Mouse (Mus musculus) mouse trophoblast stem cell (cell line): Measurements from ENCODE around the gene Cttnbp2.
"Not testable (repeated sequence)": the region's sequence is repeated elsewhere in the genome, so short reads cannot be mapped to it uniquely, and the experiment has no call there.

ENCODE experiments used
- in situ Hi-C, 2 experiments: fragments of 300-500 bp; cut with MseI, MboI; formaldehyde crosslinking; loops; 2 replicates in 1 of 2; 3 replicates in 1 of 2; pipeline ENCODE4 v1.15.1; 2025

Cttnbp2 gene

DNA sequence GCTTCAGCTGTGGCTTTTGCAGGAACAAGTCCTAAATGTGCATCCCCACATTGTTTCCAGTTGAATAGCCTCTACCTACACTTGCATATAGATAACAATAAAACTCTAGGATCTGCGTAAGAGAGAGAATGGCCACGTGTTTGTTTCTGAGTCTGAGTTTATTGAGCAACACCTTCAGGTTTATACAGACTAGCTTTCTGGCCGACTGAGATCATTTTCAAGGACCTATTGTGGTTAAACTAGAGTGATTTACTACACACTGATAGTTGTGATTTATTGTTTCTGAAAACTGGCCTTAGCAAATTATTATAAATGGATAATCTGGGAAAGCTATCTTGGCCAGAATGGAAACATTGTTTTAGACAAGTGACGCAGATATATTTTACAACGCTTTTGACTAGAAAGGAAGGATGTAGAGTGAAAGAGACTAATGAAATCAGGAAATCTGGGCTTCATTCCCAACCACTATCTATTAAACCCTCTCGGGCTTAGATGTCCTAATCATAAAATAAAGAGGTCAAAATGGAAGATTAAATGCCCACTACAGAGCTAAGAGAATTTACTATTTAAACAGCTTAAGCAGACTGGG lies 96.7 kb downstream of the Cttnbp2 start:
- in situ Hi-C loops = no loop called here

DNA sequence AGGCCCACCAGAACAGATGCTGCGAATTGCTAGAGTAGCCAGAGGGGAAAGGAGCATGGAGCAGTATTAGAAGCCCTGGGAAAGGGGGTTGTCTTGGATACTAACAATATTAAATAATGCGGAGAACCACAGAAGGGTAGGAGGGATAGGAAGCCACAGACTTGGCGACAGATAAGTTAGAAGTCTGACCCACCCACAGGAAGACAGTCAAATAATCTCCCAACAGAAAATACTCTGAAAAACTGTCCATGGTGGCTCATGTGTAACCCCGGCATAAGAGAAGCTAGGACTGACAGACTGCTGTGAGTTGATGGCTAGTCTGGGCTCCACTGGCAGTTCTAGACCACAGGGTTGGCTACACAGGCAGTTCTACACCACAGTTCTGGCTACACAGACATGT lies 98.7 kb downstream of the Cttnbp2 start:
- in situ Hi-C loops = no loop called here

DNA sequence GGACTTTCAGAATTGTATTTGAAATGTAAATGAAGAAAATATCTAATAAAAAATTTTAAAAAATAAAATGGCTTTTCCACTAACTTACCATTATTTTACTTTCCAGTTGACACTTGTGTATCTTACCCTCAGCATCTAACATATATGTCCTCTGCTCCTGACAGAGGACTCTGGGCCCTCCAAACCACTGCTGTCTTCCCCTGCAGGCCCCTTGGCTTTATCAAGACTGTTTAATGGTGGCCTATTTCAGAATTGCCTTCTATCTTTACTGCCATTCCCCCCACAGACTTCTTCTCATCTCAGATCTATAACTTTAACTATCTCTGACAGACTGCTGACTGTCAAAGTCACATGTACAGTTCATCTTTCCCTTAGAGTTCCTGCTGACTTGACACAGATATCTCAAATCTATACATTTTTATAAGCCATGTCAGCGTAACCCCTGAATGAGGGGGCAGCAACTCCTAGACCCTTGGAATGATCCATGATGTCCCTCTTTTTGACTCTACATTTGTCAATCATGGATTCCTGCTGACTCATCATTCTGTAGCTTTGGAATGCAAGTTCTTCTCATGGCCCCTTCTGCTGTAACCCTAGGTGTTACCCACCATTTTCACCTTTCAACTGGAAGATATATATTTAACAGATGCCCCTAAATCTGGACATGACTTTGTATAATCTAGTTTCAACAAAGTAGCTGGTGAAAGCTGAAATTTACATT lies 103.0 kb downstream of the Cttnbp2 start:
- in situ Hi-C loops = no loop called here

DNA sequence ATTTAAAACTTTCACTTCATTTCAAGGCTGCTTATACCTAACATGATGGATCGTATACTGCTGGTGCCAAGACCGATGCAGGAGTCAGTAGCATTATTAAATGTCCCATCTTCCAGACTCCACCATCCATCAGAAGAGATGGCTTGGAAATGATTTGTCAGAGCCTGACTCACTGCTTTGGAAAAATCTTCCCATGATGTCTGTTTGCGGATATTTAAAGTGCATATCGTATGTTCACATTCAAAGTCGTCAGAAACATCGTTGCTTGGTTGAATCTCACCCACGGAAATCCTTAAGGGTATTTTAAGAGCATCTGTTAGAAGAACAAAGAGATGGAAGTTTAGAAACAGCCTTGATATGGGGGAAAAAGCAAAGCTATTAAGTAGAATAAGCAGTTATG lies 106.2 kb downstream of the Cttnbp2 start:
- in situ Hi-C loops = loop anchor here (10.0 kb wide), 2 partner anchors 406 to 416 kb away; no protein-coding TSS in a partner anchor

DNA sequence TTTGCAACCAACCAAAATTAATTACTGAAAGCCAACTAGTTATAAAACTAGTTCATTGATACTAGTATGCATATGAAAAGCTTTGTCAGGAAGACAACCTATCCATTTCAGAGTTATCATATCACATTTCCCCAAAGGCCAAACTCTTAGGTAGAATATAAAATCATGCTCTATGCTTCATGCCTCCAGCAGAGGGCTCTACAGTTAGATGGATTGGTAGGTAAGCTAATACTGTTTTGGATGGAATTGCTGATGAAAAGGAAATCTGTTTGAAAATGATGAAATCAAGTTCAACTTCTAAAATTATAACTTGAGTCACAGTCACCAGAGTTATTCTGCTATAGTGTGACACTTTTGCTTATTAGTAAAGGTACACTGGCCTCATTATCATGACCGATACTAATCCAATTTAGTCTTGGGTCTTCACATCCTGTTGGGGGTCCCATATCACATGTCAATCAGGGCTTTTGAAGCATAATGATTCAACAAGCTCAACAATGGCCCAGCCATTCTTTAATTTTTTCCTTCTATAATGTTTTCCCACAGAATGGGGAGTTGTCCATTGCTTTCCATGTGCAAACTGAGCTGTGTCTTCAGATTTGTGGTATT lies 113.5 kb downstream of the Cttnbp2 start:
- in situ Hi-C loops = loop anchor here (10.0 kb wide), 2 partner anchors 414 to 424 kb away; no protein-coding TSS in a partner anchor

- in situ Hi-C loops = no loop called here
Measured at GRCm38 (mm10) chr6:18381380-18381779, 133.3 kb downstream of the Cttnbp2 start.

- in situ Hi-C loops = no loop called here
Measured at GRCm38 (mm10) chr6:18380300-18381202, 134.1 kb downstream of the Cttnbp2 start.

GRCm38 (mm10) chr6:18377755-18378154 lies 136.9 kb downstream of the Cttnbp2 start:
- in situ Hi-C loops = not testable (repeated sequence)

DNA sequence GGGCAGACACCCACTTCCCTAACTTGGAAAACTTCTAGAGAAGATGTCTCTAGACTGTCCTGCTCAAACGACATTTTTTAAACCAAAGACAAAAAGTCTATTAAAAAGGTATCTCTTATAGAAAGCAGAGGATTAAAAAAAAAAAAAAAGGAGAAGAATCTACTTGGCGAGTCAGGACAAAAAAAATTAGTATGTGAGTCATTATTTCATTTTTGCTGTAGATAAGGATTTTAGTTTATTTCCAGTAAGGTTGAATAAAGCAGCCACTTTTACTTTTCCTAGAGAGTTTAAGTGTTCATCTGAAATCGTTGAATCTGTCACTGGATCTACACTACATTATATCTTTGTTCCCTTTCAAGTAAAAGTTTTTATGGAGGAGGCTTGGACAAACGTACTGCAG lies 139.9 kb downstream of the Cttnbp2 start:
- in situ Hi-C loops = loop anchor here in 1 of 2 experiments (25.0 kb wide), 1 partner anchor 287 kb away; no protein-coding TSS in a partner anchor

- in situ Hi-C loops = loop anchor here in 1 of 2 experiments (25.0 kb wide), 1 partner anchor 286 kb away; no protein-coding TSS in a partner anchor
Measured at GRCm38 (mm10) chr6:18373652-18374051, 141.0 kb downstream of the Cttnbp2 start.

DNA sequence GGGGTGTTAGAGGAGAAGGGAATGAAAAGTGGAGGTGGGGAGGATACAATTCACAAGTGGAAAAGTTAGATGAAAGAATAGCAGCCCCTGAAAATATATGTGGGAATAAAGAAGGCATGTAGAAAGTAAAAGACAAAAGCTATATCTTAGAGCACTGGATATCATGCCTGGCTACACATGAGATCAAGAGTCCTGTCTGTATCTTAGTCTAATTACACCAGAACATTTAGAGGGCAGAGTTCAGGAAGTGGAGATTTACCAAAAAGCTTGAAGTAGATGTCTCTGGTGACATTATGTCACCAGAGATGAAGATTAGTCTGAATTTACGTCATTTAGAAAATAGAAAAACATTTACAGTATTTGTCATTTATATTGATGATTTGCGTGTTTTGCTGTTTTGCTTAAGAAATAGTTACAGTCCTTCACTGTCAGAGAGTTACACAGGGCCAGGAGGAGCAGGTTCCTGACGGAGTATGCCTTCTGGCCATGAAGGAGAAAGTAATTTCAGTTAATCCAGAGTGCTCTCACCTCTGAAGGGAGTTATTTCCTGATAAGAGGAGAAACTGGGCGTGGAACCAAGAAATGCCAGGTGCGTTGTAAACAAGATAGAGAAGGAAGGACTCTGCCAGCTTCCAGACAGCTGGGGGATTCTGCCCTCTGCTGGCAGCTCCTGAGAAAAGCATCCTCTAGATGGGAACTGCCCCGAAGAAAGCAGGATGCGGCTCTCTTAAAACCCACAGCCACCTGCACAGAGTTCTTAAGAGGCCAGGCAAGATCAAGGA lies 142.0 kb downstream of the Cttnbp2 start:
- in situ Hi-C loops = loop anchor here in 1 of 2 experiments (25.0 kb wide), 1 partner anchor 285 kb away; no protein-coding TSS in a partner anchor

DNA sequence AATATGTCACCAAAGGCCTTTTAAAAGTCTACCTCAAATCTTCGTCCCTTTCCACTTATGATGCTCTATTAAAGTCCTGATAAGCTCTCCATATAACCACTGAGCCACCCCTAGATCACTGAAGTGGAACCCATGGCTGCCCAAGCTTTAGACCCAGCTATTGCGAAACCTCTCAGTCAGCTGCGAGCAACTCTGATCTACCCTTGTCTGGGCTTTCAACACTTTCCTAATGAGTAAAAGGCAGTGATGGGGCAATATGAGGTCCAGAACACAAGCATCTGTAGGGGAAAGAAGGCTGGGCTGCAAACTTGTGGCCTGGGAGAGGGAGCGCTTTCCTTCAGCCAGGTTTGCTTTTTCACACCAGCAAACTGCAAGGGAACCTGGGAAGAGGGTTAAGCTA lies 144.9 kb downstream of the Cttnbp2 start:
- in situ Hi-C loops = loop anchor here in 1 of 2 experiments (25.0 kb wide), 1 partner anchor 282 kb away; no protein-coding TSS in a partner anchor

DNA sequence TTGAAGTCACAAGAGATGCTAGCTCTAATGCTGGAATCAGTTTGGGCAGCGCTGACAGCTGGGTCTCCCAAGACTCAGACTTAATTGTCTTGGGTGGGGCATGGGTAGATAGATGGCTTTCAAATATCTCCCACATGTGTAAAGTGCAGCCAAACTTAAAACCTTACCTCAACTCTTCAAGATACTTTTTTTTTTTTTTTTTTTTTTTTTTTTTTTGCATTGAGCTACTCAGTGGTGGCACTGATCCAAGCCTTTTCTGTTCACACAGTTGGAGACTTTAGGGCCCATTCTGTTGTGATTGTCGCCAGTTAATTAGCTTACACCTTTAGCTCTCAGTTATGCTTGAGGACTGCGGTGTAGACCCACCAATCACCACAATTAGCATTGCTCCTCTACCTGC lies 145.6 kb downstream of the Cttnbp2 start:
- in situ Hi-C loops = loop anchor here in 1 of 2 experiments (25.0 kb wide), 1 partner anchor 282 kb away; no protein-coding TSS in a partner anchor

- in situ Hi-C loops = loop anchor here in 1 of 2 experiments (25.0 kb wide), 1 partner anchor 275 kb away; no protein-coding TSS in a partner anchor
Measured at GRCm38 (mm10) chr6:18362232-18362631, 152.4 kb downstream of the Cttnbp2 start.

DNA sequence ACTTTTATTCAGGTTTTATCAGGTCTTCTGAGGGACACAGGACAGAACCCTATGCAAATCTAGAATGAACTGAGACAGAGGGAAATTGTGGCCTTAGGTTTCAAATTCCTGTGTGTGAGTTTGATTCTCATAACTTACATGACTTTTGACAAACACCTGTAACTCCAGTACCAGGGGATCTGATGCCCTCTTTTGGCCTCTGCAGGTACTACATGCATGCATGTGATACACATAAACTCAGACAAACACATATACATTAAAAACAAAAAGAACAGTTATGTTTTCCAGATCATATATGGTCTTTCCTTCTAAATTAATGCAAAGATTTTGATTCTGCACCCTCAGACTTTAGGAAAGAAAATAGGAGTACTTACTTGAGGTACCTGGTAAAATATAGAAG lies 153.7 kb downstream of the Cttnbp2 start:
- in situ Hi-C loops = loop anchor here in 1 of 2 experiments (25.0 kb wide), 1 partner anchor 274 kb away; no protein-coding TSS in a partner anchor

- in situ Hi-C loops = loop anchor here in 1 of 2 experiments (25.0 kb wide), 1 partner anchor 273 kb away; no protein-coding TSS in a partner anchor
Measured at GRCm38 (mm10) chr6:18360154-18360553, 154.5 kb downstream of the Cttnbp2 start.

- in situ Hi-C loops = no loop called here
Measured at GRCm38 (mm10) chr6:18349153-18349858, 165.3 kb downstream of the Cttnbp2 start.

DNA sequence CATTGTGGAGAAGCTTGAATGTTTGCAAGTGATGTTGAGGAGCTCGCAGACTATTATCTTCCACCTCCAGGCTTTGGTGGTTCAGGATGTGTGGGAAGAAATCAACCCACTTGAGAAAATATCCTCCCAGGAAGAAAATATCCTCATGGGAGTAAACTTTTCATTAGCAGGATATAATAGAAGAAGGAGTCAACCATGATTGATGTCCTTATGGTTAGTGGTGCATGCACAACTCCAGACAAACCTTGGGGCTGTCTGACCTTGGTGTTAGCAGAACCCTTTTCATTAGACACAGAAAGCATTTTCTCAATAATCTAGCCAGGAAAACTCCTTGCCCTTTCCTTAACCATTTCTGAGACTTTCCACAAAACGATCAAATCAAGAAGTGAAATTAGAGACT lies 170.4 kb downstream of the Cttnbp2 start:
- in situ Hi-C loops = no loop called here

DNA sequence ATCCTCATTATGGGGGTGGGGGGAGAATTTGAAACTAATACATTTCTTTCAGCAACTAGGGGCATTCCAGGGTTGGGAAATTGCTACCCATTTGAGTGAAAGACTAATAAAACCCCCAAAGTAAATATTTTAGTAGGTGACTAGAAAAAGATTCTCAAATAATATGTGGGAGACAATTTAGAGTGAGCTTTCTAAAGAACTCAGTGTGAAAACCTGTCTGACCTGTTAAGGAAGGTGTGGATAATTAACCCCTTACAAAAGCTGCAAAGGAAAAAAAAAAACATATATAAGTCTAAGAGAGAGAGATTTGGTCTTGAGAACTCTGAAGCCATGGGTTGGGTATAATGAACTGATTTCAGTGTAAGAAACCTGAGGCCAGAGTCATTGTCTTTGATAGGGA lies 176.3 kb downstream of the Cttnbp2 start:
- in situ Hi-C loops = no loop called here

DNA sequence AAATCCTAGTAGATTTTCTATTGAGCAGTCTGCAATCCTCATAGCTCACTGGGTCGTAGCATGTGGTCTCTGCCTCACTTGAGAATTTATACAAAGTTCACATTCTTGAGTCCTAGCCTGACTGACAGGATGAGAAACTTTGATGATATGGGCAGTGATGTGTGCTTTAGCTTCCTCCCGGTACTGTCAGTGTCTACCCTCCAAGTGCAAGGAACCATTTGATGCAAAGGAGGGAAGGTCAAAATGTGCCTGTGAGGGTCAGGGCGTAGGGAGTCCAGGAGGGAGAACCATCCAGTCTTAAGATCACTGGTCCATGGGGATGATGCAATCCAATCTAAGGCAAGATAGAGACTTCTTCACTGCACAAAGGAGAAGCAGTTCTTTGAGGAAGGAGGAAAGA lies 179.2 kb downstream of the Cttnbp2 start:
- in situ Hi-C loops = no loop called here
